Mouse (Mus musculus) kidney, postnatal 0 days (tissue): ENCODE results near the gene Pigk. TPM values are rescaled to one million over a fixed set of nuclear protein-coding genes. Genes with fewer than 3 reads are reported as not detected.

Experiments used
- ATAC-seq: fragments of 200-750 bp; cut with Nextera tagmentation; replicated peaks from 2 replicates; pipeline ENCODE4 v1.8.0; 2017; ENCODE audit warnings: low read depth, moderate number of reproducible peaks, moderate TSS enrichment, moderate library complexity; ENCODE audit not compliant: low FRiP score
- DNase-seq: peaks from one replicate; pipeline ENCODE4 v3.0.0-alpha.2; 2016; ENCODE audit warnings: low spot score
- H3K27ac ChIP-seq: fragments of 300-500 bp; sonication (generic); 2 replicates; pipeline ENCODE4 v1.5.1; 2014; ENCODE audit warnings: mild to moderate bottlenecking
- H3K27me3 ChIP-seq: fragments of 300-500 bp; sonication (generic); 2 replicates; pipeline ENCODE4 v1.6.1; 2014; ENCODE audit warnings: low read length, mixed read lengths; ENCODE audit not compliant: insufficient read depth
- H3K36me3 ChIP-seq: fragments of 300-500 bp; sonication (generic); 2 replicates; pipeline ENCODE4 v1.6.1; 2014; ENCODE audit warnings: low read length, mixed read lengths; ENCODE audit not compliant: insufficient read depth
- H3K4me1 ChIP-seq: fragments of 300-500 bp; sonication (generic); replicated peaks from 2 replicates; pipeline ENCODE4 v1.6.1; 2014; ENCODE audit warnings: antibody characterized with exemption, low read length, mixed read lengths; ENCODE audit not compliant: insufficient read depth
- H3K4me2 ChIP-seq: fragments of 300-500 bp; sonication (generic); 2 replicates; pipeline ENCODE4 v1.6.1; 2014; ENCODE audit warnings: mild to moderate bottlenecking, low read length, moderate library complexity, mixed read lengths
- H3K4me3 ChIP-seq: fragments of 300-500 bp; sonication (generic); replicated peaks from 2 replicates; pipeline ENCODE4 v1.5.1; 2014; ENCODE audit warnings: low read depth, low read length
- H3K9ac ChIP-seq: fragments of 300-500 bp; sonication (generic); 2 replicates; pipeline ENCODE4 v1.6.1; 2014; ENCODE audit warnings: low read depth, low read length
- H3K9me3 ChIP-seq: fragments of 300-500 bp; sonication (generic); replicated peaks from 2 replicates; pipeline ENCODE4 v1.6.1; 2016; ENCODE audit warnings: low read length, inconsistent platforms, mixed read lengths
- CTCF ChIP-seq: IDR thresholded peaks from 2 replicates; pipeline ENCODE4 v1.5.1; 2016; ENCODE audit warnings: antibody characterized with exemption, low read depth, mild to moderate bottlenecking, moderate library complexity
- WGBS: fragments of 180-500 bp; shearing (Covaris S2); extraction: QIAGEN DNeasy Blood & Tissue Kit; methylation state at CpG from one replicate; pipeline ENCODE4 v1.1.7; 2014; 5-methylcytosine and 5-hydroxymethylcytosine counted together
- polyA plus RNA-seq: library from polyadenylated mRNA; unstranded; fragments of >200 nt; fragmentation: Nextera tagmentation; extraction: Ambion mirVana; gene quantifications from 2 replicates; pipeline ENCODE4 v1.2.1, GENCODE M21; 2015

Gene Pigk
- polyA plus RNA-seq = 48.5 and 55.3 TPM in 2 replicates

DNA sequence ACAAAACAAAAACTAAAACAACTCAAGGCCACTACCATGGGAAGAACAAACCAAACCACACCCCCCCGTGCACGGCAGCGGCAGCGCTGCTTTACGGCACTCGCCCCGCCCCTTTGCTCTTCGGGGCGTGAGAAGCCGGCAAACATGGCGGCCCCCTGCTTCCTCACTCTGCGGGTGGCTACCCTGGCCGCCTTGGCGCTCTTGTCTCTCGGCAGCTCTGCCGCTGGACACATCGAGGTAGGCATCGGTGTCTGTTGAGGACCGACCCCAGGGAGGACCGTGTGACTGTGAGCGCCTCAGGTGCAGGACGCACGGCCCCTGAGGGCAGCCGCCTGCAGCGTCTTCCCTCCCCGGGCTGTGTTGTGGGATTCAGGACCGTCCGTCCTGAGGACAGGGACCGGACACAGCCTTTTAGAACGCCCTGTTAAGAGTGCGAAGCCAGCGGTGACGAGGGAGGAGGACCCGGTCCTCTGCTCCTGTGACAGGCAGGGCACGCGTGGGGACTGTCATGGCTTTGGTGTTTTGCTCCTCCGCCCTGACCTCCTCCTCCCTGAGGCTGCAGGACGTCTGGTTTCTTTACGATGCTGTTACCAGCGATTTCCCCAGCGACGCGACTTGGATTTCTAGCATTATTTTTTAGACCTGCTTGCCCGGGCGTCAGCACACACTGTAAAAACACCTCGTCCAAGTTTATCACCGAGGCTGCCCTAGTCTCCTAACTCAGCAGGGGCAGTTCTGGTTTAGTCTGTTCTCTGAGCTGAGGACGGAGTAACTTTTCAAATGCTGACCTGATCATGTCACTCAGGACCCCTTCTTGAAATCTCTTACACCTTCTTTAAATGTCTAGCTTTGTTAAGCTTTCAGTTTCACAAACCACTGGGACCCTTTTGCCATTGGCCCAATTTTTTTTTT, at the start of gene Pigk:
Pigk (plus strand) TSS at position 110 of the 912 bp plus-strand sequence.
- Histone ChIP-seq H3K4me1 (no peaks in the 10 kb centered on the region), H3K36me3 (no peaks in the 10 kb centered on the region), H3K9me3 (no peaks in the 10 kb centered on the region), H3K4me3 (peak within 1 kb of the TSS; percentile 89), H3K4me2 (peak within 1 kb of the TSS; percentile 65), H3K27ac (peak within 1 kb of the TSS; percentile 14; the same call in 1 of the 2 replicates), H3K27me3 (no peaks in the 10 kb centered on the region), H3K9ac (peak within 1 kb of the TSS; percentile 69)
- 1% methylated on average over 48 of the region's 48 CpGs for WGBS
- ATAC-seq (peak; percentile 92), DNase-seq (peak; percentile 95)
- TF ChIP-seq CTCF = 0 out of 2 replicates have a peak, but pooled peaks have one; percentile 2

GRCm38 (mm10) chr3:152666991-152667355, 46.9 kb upstream of the Pigk start:
- Histone ChIP-seq H3K36me3 (no peaks in the 10 kb centered on the region), H3K4me2 (peak overlapping the region; percentile 94), H3K27ac (no peak overlapping the region), H3K4me1 (peaks cover 7% of the 10 kb centered on the region), H3K9me3 (no peaks in the 10 kb centered on the region), H3K4me3 (peak overlapping the region; percentile 51), H3K27me3 (peaks cover 12% of the 10 kb centered on the region; the same call in 1 of the 2 replicates), H3K9ac (peak overlapping the region; percentile 46; the same call in 1 of the 2 replicates)
- under 1% methylated on average over 15 of the region's 16 CpGs for WGBS
- no peak for TF ChIP-seq CTCF
- DNase-seq (no peak), ATAC-seq (no peak)

DNA sequence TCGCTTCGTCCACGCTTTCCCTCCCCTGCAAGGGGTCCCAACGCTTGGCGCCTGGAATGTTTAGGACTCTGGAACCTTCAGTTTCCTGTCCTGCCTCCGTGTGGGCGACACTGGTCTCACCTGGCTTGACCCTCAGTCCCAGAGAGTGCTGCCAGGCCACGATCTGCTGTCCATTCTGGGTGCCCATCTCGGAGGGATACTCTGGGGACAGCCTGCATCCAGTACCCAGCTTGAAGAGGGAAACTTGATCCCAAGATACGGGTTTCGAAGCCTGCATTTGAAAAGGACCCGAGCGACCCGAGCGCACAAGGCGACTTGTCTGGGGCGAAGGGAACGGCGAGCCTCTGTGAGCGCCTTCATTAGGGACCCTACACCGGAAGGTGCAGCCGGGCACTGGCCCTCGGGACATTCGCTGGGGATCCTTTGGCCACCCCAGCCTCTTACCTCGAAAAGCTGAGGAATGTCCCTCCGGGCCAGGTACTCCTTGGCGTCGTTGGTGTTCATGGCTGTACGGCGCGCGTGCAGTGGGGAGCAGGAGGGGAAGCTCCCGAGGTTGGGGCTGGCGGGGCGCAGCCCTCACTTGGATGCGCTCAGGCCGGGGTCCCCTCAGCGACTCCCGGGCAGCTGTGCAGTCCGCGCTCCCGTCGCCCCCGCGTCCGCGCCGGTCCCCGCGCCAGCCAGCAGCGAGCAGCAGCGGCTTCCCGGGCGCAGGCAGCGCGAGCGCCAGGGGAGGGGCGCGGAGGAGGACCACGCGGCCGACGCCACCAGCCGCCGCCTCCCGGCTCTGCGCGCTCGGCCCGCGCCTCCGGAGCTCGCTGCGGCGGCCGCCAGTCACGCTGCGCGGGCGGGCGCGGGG, 46.3 kb upstream of the Pigk start:
- Histone ChIP-seq H3K27me3 (peaks cover 12% of the 10 kb centered on the region; the same call in 1 of the 2 replicates), H3K4me2 (peak overlapping the region; percentile 94), H3K27ac (no peak overlapping the region), H3K36me3 (no peaks in the 10 kb centered on the region), H3K4me1 (peaks cover 7% of the 10 kb centered on the region), H3K9me3 (no peaks in the 10 kb centered on the region), H3K9ac (peak overlapping the region; percentile 46), H3K4me3 (peak overlapping the region; percentile 51)
- WGBS = under 1% methylated on average over 74 of the region's 82 CpGs
- peak; percentile 53 for DNase-seq
- no peak for TF ChIP-seq CTCF
- ATAC-seq = 0 out of 2 replicates have a peak, but pooled peaks have one; percentile 43

GRCm38 (mm10) chr3:152668239-152668638, 45.7 kb upstream of the Pigk start, which contains the start of gene Ak5:
Gene Ak5, minus strand, starts transcription at chr3:152668360.
- Histone ChIP-seq H3K4me3 (peak within 1 kb of the TSS; percentile 51), H3K27me3 (peaks cover 12% of the 10 kb centered on the region; the same call in 1 of the 2 replicates), H3K36me3 (no peaks in the 10 kb centered on the region), H3K9ac (peak within 1 kb of the TSS; percentile 46), H3K9me3 (no peaks in the 10 kb centered on the region), H3K27ac (no peak within 1 kb of the TSS), H3K4me1 (peaks cover 7% of the 10 kb centered on the region), H3K4me2 (peak within 1 kb of the TSS; percentile 94)
- TF ChIP-seq CTCF = no peak
- no peak for ATAC-seq
- DNase-seq = no peak
- 26% methylated on average over 1 of the region's 5 CpGs for WGBS

GRCm38 (mm10) chr3:152668793-152669192, 45.1 kb upstream of the Pigk start:
- Histone ChIP-seq H3K36me3 (no peaks in the 10 kb centered on the region), H3K4me2 (no peak overlapping the region), H3K4me3 (no peak overlapping the region), H3K27ac (no peak overlapping the region), H3K27me3 (peaks cover 12% of the 10 kb centered on the region; the same call in 1 of the 2 replicates), H3K9me3 (no peaks in the 10 kb centered on the region), H3K9ac (no peak overlapping the region), H3K4me1 (peaks cover 7% of the 10 kb centered on the region)
- TF ChIP-seq CTCF = no peak
- DNase-seq (no peak), ATAC-seq (no peak)
- 75% methylated on average over 2 of the region's 2 CpGs for WGBS

- Histone ChIP-seq H3K36me3 (no peaks in the 10 kb centered on the region), H3K9me3 (no peaks in the 10 kb centered on the region), H3K4me1 (peaks cover 7% of the 10 kb centered on the region), H3K4me2 (no peak overlapping the region), H3K9ac (no peak overlapping the region), H3K4me3 (no peak overlapping the region), H3K27ac (no peak overlapping the region), H3K27me3 (peaks cover 12% of the 10 kb centered on the region; the same call in 1 of the 2 replicates)
- DNase-seq = no peak
- no peak for TF ChIP-seq CTCF
- WGBS = 73% methylated on average over 3 of the region's 3 CpGs
- no peak for ATAC-seq
These were observed 44.1 kb upstream of the Pigk start for GRCm38 (mm10) chr3:152669783-152670182.
